Mouse (Mus musculus) layer of hippocampus, adult 9-10 months (tissue): ENCODE measurements around the gene Cort.
A peak's percentile ranks its signal among the peaks of the same experiment; 100 is the strongest.
"Not testable (repeated sequence)": the region's sequence is repeated elsewhere in the genome, so short reads cannot be mapped to it uniquely, and the experiment has no call there.

Experiments used
- DNase-seq: peaks from one replicate; pipeline ENCODE4 v3.0.0; 2022; ENCODE audit warnings: low spot score

The Cort gene

GRCm38 (mm10) chr4:149126663-149127062 lies at the start of gene Cort:
Gene Cort (minus strand): TSS chr4:149126763.
- no peak for DNase-seq

- no peak for DNase-seq
Measured at GRCm38 (mm10) chr4:149173661-149174060, 47.1 kb upstream of the Cort start.

- DNase-seq: no peak
Measured at GRCm38 (mm10) chr4:149172666-149173065, 46.1 kb upstream of the Cort start.

GRCm38 (mm10) chr4:149172083-149172482 lies 45.5 kb upstream of the Cort start:
- DNase-seq: no peak

- DNase-seq: no peak
Measured at GRCm38 (mm10) chr4:149171581-149171981, 45.0 kb upstream of the Cort start.

GRCm38 (mm10) chr4:149170394-149170931 lies 43.9 kb upstream of the Cort start:
- no peak for DNase-seq

- DNase-seq: not testable (repeated sequence)
Measured at GRCm38 (mm10) chr4:149169926-149170325, 43.4 kb upstream of the Cort start.

GRCm38 (mm10) chr4:149168016-149168415 lies 41.5 kb upstream of the Cort start:
- no peak for DNase-seq

GRCm38 (mm10) chr4:149166957-149167611 lies 40.5 kb upstream of the Cort start:
- no peak for DNase-seq

GRCm38 (mm10) chr4:149166215-149166946 lies 39.8 kb upstream of the Cort start, which contains the start of gene Pgd:
Gene Pgd (minus strand): TSS chr4:149166771.
- peak; percentile 91 for DNase-seq

- DNase-seq: no peak
Measured at GRCm38 (mm10) chr4:149164150-149164549, 37.6 kb upstream of the Cort start.

- no peak for DNase-seq
Measured at GRCm38 (mm10) chr4:149163196-149163595, 36.6 kb upstream of the Cort start.

- no peak for DNase-seq
Measured at GRCm38 (mm10) chr4:149161166-149161565, 34.6 kb upstream of the Cort start.

- DNase-seq: no peak
Measured at GRCm38 (mm10) chr4:149159891-149160290, 33.3 kb upstream of the Cort start.

- DNase-seq: no peak
Measured at GRCm38 (mm10) chr4:149159203-149159602, 32.6 kb upstream of the Cort start.

- DNase-seq: no peak
Measured at GRCm38 (mm10) chr4:149157415-149157973, 30.9 kb upstream of the Cort start.

- DNase-seq: no peak
Measured at GRCm38 (mm10) chr4:149155711-149156110, 29.1 kb upstream of the Cort start.

GRCm38 (mm10) chr4:149154859-149155258 lies 28.3 kb upstream of the Cort start:
- no peak for DNase-seq

GRCm38 (mm10) chr4:149150721-149151120 lies 24.2 kb upstream of the Cort start:
- DNase-seq: no peak

GRCm38 (mm10) chr4:149150256-149150655 lies 23.7 kb upstream of the Cort start:
- no peak for DNase-seq

GRCm38 (mm10) chr4:149149611-149150010 lies 23.0 kb upstream of the Cort start:
- DNase-seq: no peak

GRCm38 (mm10) chr4:149149196-149149595 lies 22.6 kb upstream of the Cort start:
- DNase-seq: no peak

GRCm38 (mm10) chr4:149148084-149148483 lies 21.5 kb upstream of the Cort start:
- DNase-seq: no peak
